Mouse (Mus musculus) naive thymus-derived CD4-positive, alpha-beta T cell, adult 2 months (primary cell): ENCODE data around the gene Actr6.

Source experiments
- DNase-seq: peaks from one replicate; pipeline ENCODE4 v3.0.0-alpha.2; 2011; ENCODE audit warnings: low read depth

The Actr6 gene

GRCm38 (mm10) chr10:89732001-89732794 lies at the start of gene Actr6:
Gene Actr6, minus strand, starts transcription at chr10:89732295.
- peak; percentile 97 for DNase-seq

GRCm38 (mm10) chr10:89776029-89776428 lies 43.9 kb upstream of the Actr6 start:
- no peak for DNase-seq

- DNase-seq = peak; percentile 24
Measured at GRCm38 (mm10) chr10:89771894-89772293, 39.8 kb upstream of the Actr6 start.

- DNase-seq = no peak
Measured at GRCm38 (mm10) chr10:89769096-89769495, 37.0 kb upstream of the Actr6 start.

GRCm38 (mm10) chr10:89768352-89769020 lies 36.4 kb upstream of the Actr6 start:
- DNase-seq = no peak

- DNase-seq = peak; percentile 64
Measured at GRCm38 (mm10) chr10:89765790-89766714, 34.0 kb upstream of the Actr6 start.

- peak; percentile 41 for DNase-seq
Measured at GRCm38 (mm10) chr10:89764457-89765121, 32.5 kb upstream of the Actr6 start.

GRCm38 (mm10) chr10:89760772-89761171 lies 28.7 kb upstream of the Actr6 start:
- no peak for DNase-seq

- DNase-seq = no peak
Measured at GRCm38 (mm10) chr10:89755231-89755630, 23.1 kb upstream of the Actr6 start.

GRCm38 (mm10) chr10:89751069-89751468 lies 19.0 kb upstream of the Actr6 start:
- DNase-seq = no peak

- DNase-seq = no peak
Measured at GRCm38 (mm10) chr10:89748619-89749018, 16.5 kb upstream of the Actr6 start.

GRCm38 (mm10) chr10:89747911-89748310 lies 15.8 kb upstream of the Actr6 start:
- DNase-seq = peak; percentile 62

- peak; percentile 70 for DNase-seq
Measured at GRCm38 (mm10) chr10:89747221-89747905, 15.3 kb upstream of the Actr6 start.

GRCm38 (mm10) chr10:89746581-89746980 lies 14.5 kb upstream of the Actr6 start:
- DNase-seq = no peak

GRCm38 (mm10) chr10:89745666-89746020 lies 13.5 kb upstream of the Actr6 start:
- DNase-seq = peak; percentile 65

- DNase-seq = peak; percentile 91
Measured at GRCm38 (mm10) chr10:89744871-89745665, 13.0 kb upstream of the Actr6 start, which contains the start of gene Uhrf1bp1l. Gene Uhrf1bp1l, plus strand, starts transcription at chr10:89744991.

- DNase-seq = no peak
Measured at GRCm38 (mm10) chr10:89744341-89744740, 12.2 kb upstream of the Actr6 start.

GRCm38 (mm10) chr10:89743266-89743665 lies 11.2 kb upstream of the Actr6 start:
- DNase-seq = no peak

GRCm38 (mm10) chr10:89740995-89741394 lies 8.9 kb upstream of the Actr6 start:
- no peak for DNase-seq

GRCm38 (mm10) chr10:89739703-89740102 lies 7.6 kb upstream of the Actr6 start:
- no peak for DNase-seq
